Mouse (Mus musculus) stomach, embryonic 16.5 days (tissue): ENCODE measurements around the gene Cpsf6. TPM values are rescaled to one million over a fixed set of nuclear protein-coding genes. Genes with fewer than 3 reads are reported as not detected.

ENCODE experiments used
- ATAC-seq: fragments of 200-750 bp; cut with Nextera tagmentation; 2 replicates; pipeline ENCODE4 v1.8.0; 2017; ENCODE audit warnings: moderate number of reproducible peaks, moderate TSS enrichment; ENCODE audit not compliant: insufficient read depth, low FRiP score
- H3K27ac ChIP-seq: fragments of 300-500 bp; sonication (generic); 2 replicates; pipeline ENCODE4 v1.5.1; 2014; ENCODE audit warnings: low read length
- H3K27me3 ChIP-seq: fragments of 300-500 bp; sonication (generic); 2 replicates; pipeline ENCODE4 v1.6.1; 2014; ENCODE audit warnings: low read length, control low read depth, mixed read lengths; ENCODE audit not compliant: control insufficient read depth, insufficient read depth
- H3K36me3 ChIP-seq: fragments of 300-500 bp; sonication (generic); 2 replicates; pipeline ENCODE4 v1.6.1; 2014; ENCODE audit warnings: low read length; ENCODE audit not compliant: control insufficient read depth, insufficient read depth
- H3K4me1 ChIP-seq: fragments of 300-500 bp; sonication (generic); 2 replicates; pipeline ENCODE4 v1.6.1; 2014; ENCODE audit warnings: low read length, control low read depth, mixed read lengths; ENCODE audit not compliant: control insufficient read depth, insufficient read depth
- H3K4me2 ChIP-seq: fragments of 300-500 bp; sonication (generic); 2 replicates; pipeline ENCODE4 v1.6.1; 2014; ENCODE audit warnings: low read depth, low read length, mixed read lengths
- H3K4me3 ChIP-seq: fragments of 300-500 bp; sonication (generic); replicated peaks from 2 replicates; pipeline ENCODE4 v1.5.1; 2014; ENCODE audit warnings: mild to moderate bottlenecking, low read length
- H3K9ac ChIP-seq: fragments of 300-500 bp; sonication (generic); 2 replicates; pipeline ENCODE4 v1.6.1; 2014; ENCODE audit warnings: low read length
- H3K9me3 ChIP-seq: fragments of 300-500 bp; sonication (generic); replicated peaks from 2 replicates; pipeline ENCODE4 v1.6.1; 2016; ENCODE audit warnings: low read length, control low read depth; ENCODE audit not compliant: control insufficient read depth
- WGBS: fragments of 180-500 bp; shearing (Covaris S2); extraction: QIAGEN DNeasy Blood & Tissue Kit; methylation state at CpG from one replicate; pipeline ENCODE4 v1.1.7; 2014; 5-methylcytosine and 5-hydroxymethylcytosine counted together
- polyA plus RNA-seq: library from polyadenylated mRNA; unstranded; fragments of >200 nt; fragmentation: Nextera tagmentation; extraction: Ambion mirVana; gene quantifications from 2 replicates; pipeline ENCODE4 v1.2.1, GENCODE M21; 2015

The Cpsf6 gene
- polyA plus RNA-seq, 1 experiment from 2014 or later, result 121 TPM

GRCm38 (mm10) chr10:117384386-117385085, 4.7 kb upstream of the Cpsf6 start:
- H3K36me3 ChIP-seq, result no peaks in the 10 kb centered on the region
- no peaks in the 10 kb centered on the region for H3K9me3 ChIP-seq
- no peaks in the 10 kb centered on the region for H3K27me3 ChIP-seq
- ATAC-seq, result no peak
- no peak overlapping the region for H3K9ac ChIP-seq
- H3K4me3 ChIP-seq, result no peak overlapping the region
- H3K4me2 ChIP-seq, result no peak overlapping the region
- 82% methylated on average over 4 of the region's 4 CpGs for WGBS
- no peak overlapping the region for H3K27ac ChIP-seq
- H3K4me1 ChIP-seq, result no peaks in the 10 kb centered on the region

GRCm38 (mm10) chr10:117383941-117384340, 4.1 kb upstream of the Cpsf6 start:
- Histone ChIP-seq H3K27ac (no peak overlapping the region), H3K9ac (no peak overlapping the region), H3K27me3 (no peaks in the 10 kb centered on the region), H3K4me2 (no peak overlapping the region), H3K4me1 (no peaks in the 10 kb centered on the region), H3K36me3 (no peaks in the 10 kb centered on the region), H3K4me3 (no peak overlapping the region), H3K9me3 (no peaks in the 10 kb centered on the region)
- no peak for ATAC-seq
- 69% methylated on average over 6 of the region's 6 CpGs for whole genome bisulfite sequencing

- Histone ChIP-seq H3K36me3 (no peaks in the 10 kb centered on the region), H3K9ac (no peak overlapping the region), H3K27ac (no peak overlapping the region), H3K4me1 (no peaks in the 10 kb centered on the region), H3K4me2 (no peak overlapping the region), H3K9me3 (no peaks in the 10 kb centered on the region), H3K4me3 (no peak overlapping the region), H3K27me3 (no peaks in the 10 kb centered on the region)
- no peak for ATAC-seq
- WGBS, result 83% methylated on average over 8 of the region's 8 CpGs
Measured at GRCm38 (mm10) chr10:117382996-117383550, 3.3 kb upstream of the Cpsf6 start.

- ATAC-seq, result no peak
- no peaks in the 10 kb centered on the region for H3K27me3 ChIP-seq
- 71% methylated on average over 2 of the region's 2 CpGs for WGBS
- no peaks in the 10 kb centered on the region for H3K9me3 ChIP-seq
- H3K27ac ChIP-seq, result no peak overlapping the region
- H3K9ac ChIP-seq, result no peak overlapping the region
- H3K36me3 ChIP-seq, result no peaks in the 10 kb centered on the region
- H3K4me2 ChIP-seq, result no peak overlapping the region
- no peak overlapping the region for H3K4me3 ChIP-seq
- no peaks in the 10 kb centered on the region for H3K4me1 ChIP-seq
Measured at GRCm38 (mm10) chr10:117382146-117382545, 2.3 kb upstream of the Cpsf6 start.

- no peaks in the 10 kb centered on the region for H3K9me3 ChIP-seq
- no peak overlapping the region for H3K9ac ChIP-seq
- WGBS, result 90% methylated on average over 4 of the region's 4 CpGs
- H3K4me3 ChIP-seq, result no peak overlapping the region
- no peaks in the 10 kb centered on the region for H3K27me3 ChIP-seq
- H3K4me2 ChIP-seq, result no peak overlapping the region
- H3K4me1 ChIP-seq, result no peaks in the 10 kb centered on the region
- no peak overlapping the region for H3K27ac ChIP-seq
- ATAC-seq, result no peak
- H3K36me3 ChIP-seq, result no peaks in the 10 kb centered on the region
Measured at GRCm38 (mm10) chr10:117380721-117381570, 1.1 kb upstream of the Cpsf6 start.

- Histone ChIP-seq H3K36me3 (no peaks in the 10 kb centered on the region), H3K4me3 (no peak overlapping the region), H3K9me3 (no peaks in the 10 kb centered on the region), H3K27ac (no peak overlapping the region), H3K4me2 (no peak overlapping the region), H3K9ac (no peak overlapping the region), H3K27me3 (no peaks in the 10 kb centered on the region), H3K4me1 (peaks cover 4% of the 10 kb centered on the region)
- no peak for ATAC-seq
- WGBS, result 91% methylated on average over 2 of the region's 2 CpGs
Measured at GRCm38 (mm10) chr10:117379441-117379840, 374 bp downstream of the Cpsf6 start.

GRCm38 (mm10) chr10:117378642-117379041, 1.2 kb downstream of the Cpsf6 start:
- Histone ChIP-seq H3K4me2 (no peak overlapping the region), H3K27me3 (no peaks in the 10 kb centered on the region), H3K36me3 (no peaks in the 10 kb centered on the region), H3K9me3 (no peaks in the 10 kb centered on the region), H3K27ac (no peak overlapping the region), H3K4me3 (no peak overlapping the region), H3K9ac (no peak overlapping the region), H3K4me1 (peaks cover 6% of the 10 kb centered on the region)
- WGBS, result 92% methylated on average over 3 of the region's 3 CpGs
- ATAC-seq, result no peak

GRCm38 (mm10) chr10:117378291-117378555, 1.6 kb downstream of the Cpsf6 start:
- Histone ChIP-seq H3K27me3 (no peaks in the 10 kb centered on the region), H3K4me1 (peaks cover 6% of the 10 kb centered on the region), H3K9me3 (no peaks in the 10 kb centered on the region), H3K4me3 (no peak overlapping the region), H3K27ac (no peak overlapping the region), H3K9ac (no peak overlapping the region), H3K4me2 (no peak overlapping the region), H3K36me3 (no peaks in the 10 kb centered on the region)
- ATAC-seq, result no peak
- 91% methylated on average over 11 of the region's 11 CpGs for WGBS
